Mouse (Mus musculus): ENCODE data around the gene B9d2. TPM values are rescaled to one million over a fixed set of nuclear protein-coding genes. Genes with fewer than 3 reads are reported as not detected.

B9d2 gene
- polyA plus RNA-seq, 1 experiment = 40.7 TPM

GRCm38 (mm10) chr7:25649839-25650238 lies 30.7 kb upstream of the B9d2 start:
- Histone ChIP-seq H3ac (ENCODE audit: control insufficient read depth, insufficient read length) (no peak overlapping the region), H3K4me3 (no peak overlapping the region), H3K4me2 (ENCODE audit: low read depth) (no peak overlapping the region), H3K27me3 (ENCODE audit: control insufficient read depth, insufficient read depth, insufficient read length) (no peaks in the 10 kb centered on the region), H3K36me3 (ENCODE audit: control insufficient read depth, insufficient read depth) (no peaks in the 10 kb centered on the region), H3K79me2 (ENCODE audit: control insufficient read depth, insufficient read depth) (no peaks in the 10 kb centered on the region)
- TF ChIP-seq TCF12 (IDR thresholded peaks at IDR 0.05; ENCODE audit: insufficient read depth, poor library complexity, severe bottlenecking) = no peak
- no peak for TF ChIP-seq E2F4 (IDR thresholded peaks at IDR 0.05; ENCODE audit: insufficient read depth)
- no peak for TF ChIP-seq USF1 (IDR thresholded peaks at IDR 0.05; ENCODE audit: low read depth)
- no peak for TF ChIP-seq REST (IDR thresholded peaks at IDR 0.05; ENCODE audit: insufficient read depth, insufficient read length)
- no peak for TF ChIP-seq MAX (IDR thresholded peaks at IDR 0.05; ENCODE audit: low read depth)
- no peak for TF ChIP-seq MYOD1 (IDR thresholded peaks at IDR 0.05; ENCODE audit: control insufficient read depth in 1 of 3, insufficient read length in 2 of 3, low read depth in 2 of 3)
- no peak for TF ChIP-seq MYOG (IDR thresholded peaks at IDR 0.05; ENCODE audit: control insufficient read depth in 1 of 3, insufficient read depth in 1 of 3, insufficient read length in 2 of 3, low read depth in 2 of 3)

GRCm38 (mm10) chr7:25651281-25651680 lies 29.3 kb upstream of the B9d2 start:
- no peaks in the 10 kb centered on the region for H3K79me2 ChIP-seq (ENCODE audit: control insufficient read depth, insufficient read depth)
- no peak overlapping the region for H3K4me2 ChIP-seq (ENCODE audit: low read depth)
- H3ac ChIP-seq (ENCODE audit: control insufficient read depth, insufficient read length) = no peak overlapping the region
- H3K4me3 ChIP-seq = no peak overlapping the region
- TF ChIP-seq E2F4 (IDR thresholded peaks at IDR 0.05; ENCODE audit: insufficient read depth) (no peak), MYOD1 (IDR thresholded peaks at IDR 0.05; ENCODE audit: control insufficient read depth in 1 of 3, insufficient read length in 2 of 3, low read depth in 2 of 3) (no peak), POLR2AphosphoS2 (IDR thresholded peaks at IDR 0.05; ENCODE audit: insufficient read length, low read depth) (no peak), TCF12 (IDR thresholded peaks at IDR 0.05; ENCODE audit: insufficient read depth, poor library complexity, severe bottlenecking) (no peak), SRF (IDR thresholded peaks at IDR 0.05; ENCODE audit: control insufficient read depth, insufficient read length, low read depth) (no peak), REST (IDR thresholded peaks at IDR 0.05; ENCODE audit: insufficient read depth, insufficient read length) (no peak), TCF3 (IDR thresholded peaks at IDR 0.05; ENCODE audit: insufficient read length, low read depth) (no peak), MYOG (IDR thresholded peaks at IDR 0.05; ENCODE audit: control insufficient read depth in 1 of 3, insufficient read depth in 1 of 3, insufficient read length in 2 of 3, low read depth in 2 of 3) (no peak), CEBPB (IDR thresholded peaks at IDR 0.05; ENCODE audit: insufficient read depth, poor library complexity, severe bottlenecking) (no peak), POLR2A (IDR thresholded peaks at IDR 0.05; ENCODE audit: insufficient read length, low read depth) (no peak), USF1 (IDR thresholded peaks at IDR 0.05; ENCODE audit: low read depth) (no peak), MAX (IDR thresholded peaks at IDR 0.05; ENCODE audit: low read depth) (no peak)
- no peaks in the 10 kb centered on the region for H3K36me3 ChIP-seq (ENCODE audit: control insufficient read depth, insufficient read depth)
- H3K27me3 ChIP-seq (ENCODE audit: control insufficient read depth, insufficient read depth, insufficient read length) = no peaks in the 10 kb centered on the region

- Histone ChIP-seq H3ac (ENCODE audit: control insufficient read depth, insufficient read length) (no peak overlapping the region), H3K4me3 (no peak overlapping the region), H3K4me2 (ENCODE audit: low read depth) (no peak overlapping the region), H3K79me2 (ENCODE audit: control insufficient read depth, insufficient read depth) (no peaks in the 10 kb centered on the region), H3K36me3 (ENCODE audit: control insufficient read depth, insufficient read depth) (no peaks in the 10 kb centered on the region), H3K27me3 (ENCODE audit: control insufficient read depth, insufficient read depth, insufficient read length) (no peaks in the 10 kb centered on the region)
- no peak for TF ChIP-seq POLR2A (IDR thresholded peaks at IDR 0.05; ENCODE audit: insufficient read length, low read depth)
- no peak for TF ChIP-seq MYOD1 (IDR thresholded peaks at IDR 0.05; ENCODE audit: control insufficient read depth in 1 of 3, insufficient read length in 2 of 3, low read depth in 2 of 3)
Observed at GRCm38 (mm10) chr7:25652244-25652759, 28.3 kb upstream of the B9d2 start.

- no peaks in the 10 kb centered on the region for H3K27me3 ChIP-seq (ENCODE audit: control insufficient read depth, insufficient read depth, insufficient read length)
- H3K36me3 ChIP-seq (ENCODE audit: control insufficient read depth, insufficient read depth) = no peaks in the 10 kb centered on the region
- H3K4me2 ChIP-seq (ENCODE audit: low read depth) = no peak overlapping the region
- TF ChIP-seq TCF3 (IDR thresholded peaks at IDR 0.05; ENCODE audit: insufficient read length, low read depth) = no peak
- H3ac ChIP-seq (ENCODE audit: control insufficient read depth, insufficient read length) = no peak overlapping the region
- no peak overlapping the region for H3K4me3 ChIP-seq
- no peaks in the 10 kb centered on the region for H3K79me2 ChIP-seq (ENCODE audit: control insufficient read depth, insufficient read depth)
Observed at GRCm38 (mm10) chr7:25655601-25656428, 24.8 kb upstream of the B9d2 start.

DNA sequence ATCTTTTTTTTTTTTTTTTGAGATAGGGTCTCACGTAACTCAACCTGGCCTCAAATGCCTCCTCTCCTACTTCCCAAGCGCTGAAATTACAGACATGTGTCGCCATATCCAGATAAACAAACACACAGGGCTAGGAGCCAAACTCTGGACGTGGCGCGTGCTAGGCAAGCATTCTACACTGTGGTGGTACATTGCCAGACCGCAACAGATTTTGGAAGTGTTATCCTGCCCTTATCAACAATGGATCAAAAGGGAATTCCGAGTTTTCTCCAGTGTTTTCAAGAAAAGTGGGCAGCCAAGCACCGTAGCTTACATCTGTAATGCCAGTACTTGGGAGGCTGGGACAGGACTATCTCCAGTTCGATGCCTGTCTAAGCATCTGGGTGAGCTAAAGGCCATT lies 22.8 kb upstream of the B9d2 start:
- Histone ChIP-seq H3K79me2 (ENCODE audit: control insufficient read depth, insufficient read depth) (no peaks in the 10 kb centered on the region), H3K27me3 (ENCODE audit: control insufficient read depth, insufficient read depth, insufficient read length) (no peaks in the 10 kb centered on the region), H3K36me3 (ENCODE audit: control insufficient read depth, insufficient read depth) (no peaks in the 10 kb centered on the region), H3ac (ENCODE audit: control insufficient read depth, insufficient read length) (peak overlapping the region; percentile 11), H3K4me2 (ENCODE audit: low read depth) (peak overlapping the region; percentile 93), H3K4me3 (peak overlapping the region; percentile 75)
- TF ChIP-seq POLR2A (IDR thresholded peaks at IDR 0.05; ENCODE audit: insufficient read length, low read depth) (no peak), POLR2AphosphoS2 (IDR thresholded peaks at IDR 0.05; ENCODE audit: insufficient read length, low read depth) (no peak), MYOD1 (IDR thresholded peaks at IDR 0.05; ENCODE audit: control insufficient read depth in 1 of 3, insufficient read length in 2 of 3, low read depth in 2 of 3) (no peak), TCF3 (IDR thresholded peaks at IDR 0.05; ENCODE audit: insufficient read length, low read depth) (no peak), MYOG (IDR thresholded peaks at IDR 0.05; ENCODE audit: control insufficient read depth in 1 of 3, insufficient read depth in 1 of 3, insufficient read length in 2 of 3, low read depth in 2 of 3) (no peak), E2F4 (IDR thresholded peaks at IDR 0.05; ENCODE audit: insufficient read depth) (no peak), MAX (IDR thresholded peaks at IDR 0.05; ENCODE audit: low read depth) (no peak), TCF12 (IDR thresholded peaks at IDR 0.05; ENCODE audit: insufficient read depth, poor library complexity, severe bottlenecking) (no peak), SRF (IDR thresholded peaks at IDR 0.05; ENCODE audit: control insufficient read depth, insufficient read length, low read depth) (no peak), CEBPB (IDR thresholded peaks at IDR 0.05; ENCODE audit: insufficient read depth, poor library complexity, severe bottlenecking) (no peak), REST (IDR thresholded peaks at IDR 0.05; ENCODE audit: insufficient read depth, insufficient read length) (no peak), USF1 (IDR thresholded peaks at IDR 0.05; ENCODE audit: low read depth) (no peak)
